Mouse (Mus musculus): ENCODE results near the gene Hivep3.

GRCm38 (mm10) chr4:119997351-119997750 lies 263.8 kb downstream of the Hivep3 start:
- TF ChIP-seq POLR2A (IDR thresholded peaks at IDR 0.05; ENCODE audit: control insufficient read depth in 1 of 2, insufficient read depth in 1 of 2, low read depth in 1 of 2, low read length in 2 of 2, poor library complexity in 1 of 2): no peak
- no peak for TF ChIP-seq TAL1 (IDR thresholded peaks at IDR 0.05; ENCODE audit: low read length)
- TF ChIP-seq MXI1 (IDR thresholded peaks at IDR 0.05; ENCODE audit: low read depth, low read length): no peak
- no peak for TF ChIP-seq RAD21 (IDR thresholded peaks at IDR 0.05; ENCODE audit: low read depth, low read length)
- TF ChIP-seq E2F4 (IDR thresholded peaks at IDR 0.05; ENCODE audit: borderline replicate concordance, low read depth, low read length): no peak
- TF ChIP-seq ZMIZ1 (IDR thresholded peaks at IDR 0.05; ENCODE audit: low read depth, low read length): no peak
- no peak for TF ChIP-seq GABPA (IDR thresholded peaks at IDR 0.05; ENCODE audit: low read depth, low read length)

Data from MEL (cell line).